Mouse (Mus musculus) lung, postnatal 0 days (tissue): ENCODE results near the gene Sdcbp2.

ENCODE experiments used
- CTCF ChIP-seq: IDR thresholded peaks from 2 replicates; pipeline ENCODE4 v1.5.1; 2016; ENCODE audit warnings: antibody characterized with exemption, mild to moderate bottlenecking
- EP300 ChIP-seq: IDR thresholded peaks from 2 replicates; pipeline ENCODE4 v1.6.1; 2016; ENCODE audit warnings: antibody characterized with exemption, mild to moderate bottlenecking, control low read depth

- TF ChIP-seq EP300: no peak
- no peak for TF ChIP-seq CTCF
Measured at GRCm38 (mm10) chr2:151602106-151602505, 29.7 kb downstream of the Sdcbp2 start.
